Mouse (Mus musculus): Measurements from ENCODE around the gene Itga11.

Gene Itga11

DNA sequence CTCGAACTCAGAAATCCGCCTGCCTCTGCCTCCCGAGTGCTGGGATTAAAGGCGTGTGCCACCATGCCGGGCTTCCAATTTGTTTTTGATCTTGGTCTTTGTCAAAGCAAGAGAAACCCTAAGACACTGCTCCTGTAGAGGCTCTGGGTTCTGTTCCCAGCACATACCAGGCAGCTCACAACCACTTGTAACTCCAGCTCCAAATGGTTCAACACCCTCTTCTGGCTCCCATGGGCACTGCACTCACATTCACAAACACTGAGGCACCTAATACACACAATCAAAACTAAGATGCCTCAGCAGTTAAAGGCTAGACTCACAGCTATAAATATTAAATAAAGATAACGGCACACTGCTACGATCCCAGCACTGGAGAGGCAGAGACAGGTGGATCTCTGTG is 144.2 kb downstream of the Itga11 start:
- no peak for DNase-seq

DNA sequence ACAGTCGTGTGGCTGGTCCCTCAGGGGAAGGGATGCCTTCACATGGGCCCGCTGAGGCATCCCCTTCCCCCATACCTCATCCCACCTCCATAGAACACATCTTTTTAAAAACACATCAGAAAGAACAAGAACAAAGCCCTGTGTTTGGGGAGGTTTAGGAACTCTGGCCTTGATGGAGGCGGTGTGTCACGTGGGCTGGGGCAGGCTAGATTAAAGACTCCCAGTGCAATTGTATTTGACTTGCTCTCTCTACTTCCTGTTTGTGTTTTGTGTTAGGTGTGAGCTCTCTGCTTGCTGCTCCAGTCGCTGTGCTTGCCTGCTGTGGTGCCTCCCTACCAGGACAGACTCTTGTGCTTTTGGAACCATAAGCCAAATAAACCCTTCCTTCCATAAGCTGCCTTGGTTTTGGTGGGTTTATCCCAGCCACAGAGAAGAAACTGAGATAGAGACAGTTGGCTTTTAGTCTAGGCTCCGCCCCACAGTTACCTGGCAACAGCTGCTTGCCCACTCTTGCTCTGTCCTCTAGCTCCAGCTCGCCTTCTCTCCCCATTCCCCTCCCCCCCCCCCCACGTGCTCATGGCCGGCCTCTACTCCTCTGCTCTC is 148.3 kb downstream of the Itga11 start:
- DNase-seq = peak; percentile 42

DNA sequence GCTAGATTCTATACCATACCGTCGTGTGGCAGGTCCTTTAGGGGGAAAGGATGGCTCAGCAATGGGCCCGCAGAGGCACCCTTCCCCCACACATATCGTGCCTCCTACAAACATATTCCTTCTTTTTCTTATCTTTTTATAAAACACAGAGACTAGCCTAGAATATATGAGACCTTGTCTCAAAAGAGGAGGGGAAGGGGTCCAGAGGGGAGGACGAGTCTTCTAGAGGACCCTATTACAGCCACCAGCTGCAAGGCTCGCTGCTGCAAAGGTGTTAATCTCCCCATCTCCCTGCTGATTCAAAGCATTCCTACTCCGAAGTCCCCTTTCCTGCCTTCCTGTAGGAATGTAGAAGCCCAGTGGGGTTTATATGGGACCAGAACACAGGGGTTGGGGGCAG is 148.8 kb downstream of the Itga11 start:
- no peak for DNase-seq

DNA sequence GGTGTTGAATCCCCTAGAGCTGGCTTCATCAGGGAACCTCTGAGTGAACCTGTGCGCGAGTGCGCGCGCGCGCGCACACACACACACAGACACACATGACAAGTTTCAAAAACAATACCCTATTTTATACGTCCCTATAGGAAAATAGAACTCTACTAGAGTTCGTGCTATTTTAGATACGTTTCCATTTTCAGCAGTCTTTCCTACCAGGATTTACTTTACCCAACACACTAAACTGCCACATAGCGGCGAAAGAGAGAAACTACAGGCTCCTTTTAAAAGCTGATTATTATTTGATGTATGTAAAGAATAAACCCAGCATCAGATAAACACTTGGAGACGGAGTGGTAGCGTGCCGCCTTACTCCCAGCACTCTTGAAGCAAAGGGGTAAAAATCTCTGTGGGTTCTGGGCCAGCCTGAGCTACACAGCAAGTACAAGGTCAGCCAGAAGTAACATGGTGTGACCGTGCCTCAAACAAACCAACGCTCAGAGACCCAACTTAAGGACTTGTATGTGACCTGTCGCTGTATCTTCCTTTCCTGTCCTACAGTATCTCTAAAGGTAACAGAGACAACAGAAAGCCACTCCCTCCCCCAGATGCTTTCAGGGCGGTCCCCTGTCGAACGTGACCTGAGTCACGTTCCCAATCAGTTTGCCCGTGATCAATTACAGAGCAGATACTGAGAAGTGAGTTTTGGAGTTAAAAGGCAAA is 150.5 kb downstream of the Itga11 start:
- no peak for DNase-seq

DNA sequence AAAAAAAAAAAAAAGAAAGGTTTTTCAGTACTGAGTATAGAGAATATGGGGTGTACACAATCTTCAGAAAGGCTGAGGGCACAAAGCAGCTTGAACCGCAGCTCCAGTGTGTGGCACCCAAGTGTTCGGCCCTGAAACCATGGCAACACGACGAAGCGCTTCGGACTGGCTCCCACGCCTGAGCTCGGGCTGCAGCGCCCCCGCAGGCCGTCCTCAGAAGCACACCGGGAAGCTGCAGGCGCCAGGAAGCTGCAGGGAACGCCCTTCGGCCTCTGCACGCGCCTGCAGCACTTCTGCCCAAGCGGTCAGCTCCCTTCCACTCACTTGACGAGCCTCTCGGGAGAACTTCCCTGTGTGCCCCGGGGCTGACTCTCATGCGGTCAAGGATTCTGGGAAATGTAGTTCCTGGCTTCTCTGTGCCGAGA is 151.0 kb downstream of the Itga11 start:
- DNase-seq = peak; percentile 96

DNA sequence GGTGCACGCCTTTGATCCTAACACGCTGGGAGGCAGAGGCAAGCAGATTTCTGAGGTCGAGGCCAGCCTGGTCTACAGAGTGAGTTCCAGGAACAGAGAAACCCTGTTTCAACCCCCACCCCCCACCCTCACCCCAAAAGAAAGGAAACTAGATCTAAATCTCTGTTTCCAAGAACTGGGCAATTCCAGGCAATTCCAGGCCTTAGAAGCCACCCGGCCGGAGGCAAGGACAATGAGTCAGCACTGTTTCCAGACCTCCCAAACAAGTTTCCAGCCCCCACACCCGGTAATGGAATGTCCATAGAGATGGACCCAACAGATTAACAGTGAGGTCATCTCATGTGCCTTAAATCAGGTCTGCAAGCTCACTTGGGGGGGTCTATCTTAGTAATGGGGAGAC is 152.3 kb downstream of the Itga11 start:
- no peak for DNase-seq

Measured in liver (tissue).